Mouse (Mus musculus) left cerebral cortex, postnatal 10 days (tissue): ENCODE measurements around the gene Lin52. TPM values are rescaled to one million over a fixed set of nuclear protein-coding genes. Genes with fewer than 3 reads are reported as not detected.
"Not testable (repeated sequence)": the region's sequence is repeated elsewhere in the genome, so short reads cannot be mapped to it uniquely, and the experiment has no call there.

Experiments used
- DNase-seq, 2 experiments: peaks; one replicate each; pipeline ENCODE4 v3.0.0; 2021 to 2022; ENCODE audit warnings: low spot score in 2 of 2, mixed read lengths in 1 of 2; ENCODE audit errors: extremely low spot score in 1 of 2
- intact Hi-C: fragments of 180-260 bp; cut with DNase I; formaldehyde crosslinking; loops from one replicate; pipeline ENCODE4 v1.15.1; 2025
- total RNA-seq, 2 experiments: library from RNA; stranded (reverse); gene quantifications; 2 replicates each; pipeline ENCODE4 v1.2.3; 2021

The Lin52 gene
- total RNA-seq, 2 experiments from 2014 or later, result 16.0 to 16.8 TPM

GRCm38 (mm10) chr12:84530426-84530825 is 79.2 kb downstream of the Lin52 start:
- DNase-seq, result no peak

GRCm38 (mm10) chr12:84531906-84532829 is 80.9 kb downstream of the Lin52 start:
- DNase-seq, result peak in 1 of 2 experiments; percentile 29
- intact Hi-C loops, result no loop called here

More at GRCm38 (mm10) chr12:84530426-84530825, 79.2 kb downstream of the Lin52 start:
- intact Hi-C loops, result no loop called here

GRCm38 (mm10) chr12:84532830-84533199 is 81.6 kb downstream of the Lin52 start:
- DNase-seq, result no peak
- intact Hi-C loops, result no loop called here

GRCm38 (mm10) chr12:84533706-84534486 is 82.7 kb downstream of the Lin52 start:
- no peak for DNase-seq
- intact Hi-C loops, result no loop called here

- DNase-seq, intact Hi-C loops: not testable (repeated sequence)
These were observed 88.3 kb downstream of the Lin52 start for GRCm38 (mm10) chr12:84539537-84539936.

GRCm38 (mm10) chr12:84541391-84541958 is 90.3 kb downstream of the Lin52 start:
- intact Hi-C loops, result no loop called here
- no peak for DNase-seq

GRCm38 (mm10) chr12:84546028-84546427 is 94.8 kb downstream of the Lin52 start:
- intact Hi-C loops, result no loop called here
- DNase-seq, result peak; percentile 20 to 59

GRCm38 (mm10) chr12:84546577-84547085 is 95.4 kb downstream of the Lin52 start:
- intact Hi-C loops, result no loop called here
- DNase-seq, result no peak

GRCm38 (mm10) chr12:84548251-84548650 is 97.0 kb downstream of the Lin52 start:
- intact Hi-C loops, result no loop called here

GRCm38 (mm10) chr12:84555218-84555617 is 104.0 kb downstream of the Lin52 start:
- intact Hi-C loops, result no loop called here
- no peak for DNase-seq

More at GRCm38 (mm10) chr12:84548251-84548650, 97.0 kb downstream of the Lin52 start:
- no peak for DNase-seq

- intact Hi-C loops, result no loop called here
- DNase-seq, result no peak
These were observed 111.3 kb downstream of the Lin52 start for GRCm38 (mm10) chr12:84562558-84562957.

GRCm38 (mm10) chr12:84567576-84567975 is 116.4 kb downstream of the Lin52 start:
- intact Hi-C loops, result no loop called here
- DNase-seq, result no peak

GRCm38 (mm10) chr12:84569336-84569970 is 118.2 kb downstream of the Lin52 start, which contains the start of gene Vsx2:
Gene Vsx2 (plus strand): TSS chr12:84569762.
- intact Hi-C loops, result no loop called here
- DNase-seq, result no peak

- intact Hi-C loops, result no loop called here
These were observed 118.9 kb downstream of the Lin52 start for GRCm38 (mm10) chr12:84569976-84570693.

GRCm38 (mm10) chr12:84570694-84571415 is 119.6 kb downstream of the Lin52 start:
- intact Hi-C loops, result no loop called here
- no peak for DNase-seq

More at GRCm38 (mm10) chr12:84569976-84570693, 118.9 kb downstream of the Lin52 start:
- DNase-seq, result peak in 1 of 2 experiments; percentile 28

GRCm38 (mm10) chr12:84571466-84572340 is 120.5 kb downstream of the Lin52 start:
- DNase-seq, result no peak
- intact Hi-C loops, result no loop called here
